Mouse (Mus musculus) skeletal muscle tissue, adult 2 months (tissue): ENCODE data around the gene Dcaf5.

Source experiments
- DNase-seq: peaks from one replicate; pipeline ENCODE4 v3.0.0-alpha.2; 2012; ENCODE audit warnings: low read depth, low spot score

Gene Dcaf5

GRCm38 (mm10) chr12:80407824-80408223, 28.6 kb downstream of the Dcaf5 start:
- no peak for DNase-seq

- no peak for DNase-seq
Observed at GRCm38 (mm10) chr12:80406650-80407049, 29.8 kb downstream of the Dcaf5 start.

DNA sequence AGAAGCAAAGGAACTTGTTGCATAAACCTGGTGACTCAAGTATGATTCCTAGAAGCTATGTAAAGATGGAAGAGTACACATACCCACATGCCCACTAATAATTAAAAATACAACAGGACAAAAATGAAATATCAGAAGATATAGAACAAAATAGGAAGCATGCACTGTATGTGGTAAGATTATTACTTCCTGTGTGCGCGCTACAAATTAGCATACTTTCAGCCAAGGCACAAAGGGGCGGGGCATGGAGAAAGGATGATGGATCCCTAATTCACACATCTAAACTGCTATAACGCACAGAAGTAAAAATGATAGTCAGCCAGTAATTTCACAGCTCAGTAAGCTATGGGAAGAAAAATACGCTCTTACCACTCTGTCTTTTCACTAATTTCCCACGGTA, 32.3 kb downstream of the Dcaf5 start:
- no peak for DNase-seq

DNA sequence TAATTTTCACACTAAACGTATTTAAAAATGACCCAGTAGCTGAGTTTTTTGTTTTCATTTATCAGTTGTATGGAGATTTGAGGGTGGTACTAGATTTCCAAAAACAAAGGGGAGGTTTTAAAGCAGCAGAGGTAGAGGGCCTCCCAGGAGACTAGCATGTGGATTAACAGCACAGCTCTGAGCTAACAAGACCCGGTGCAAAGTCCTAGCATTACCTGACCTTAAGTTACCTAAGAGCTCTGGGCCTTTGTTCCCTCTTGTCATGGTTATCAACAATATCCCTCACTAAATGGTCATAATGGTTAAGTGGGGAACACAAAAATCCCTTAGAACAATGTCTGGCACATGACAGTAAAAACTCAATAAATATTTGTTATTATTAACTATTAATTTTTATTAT, 37.3 kb downstream of the Dcaf5 start:
- DNase-seq, result no peak

DNA sequence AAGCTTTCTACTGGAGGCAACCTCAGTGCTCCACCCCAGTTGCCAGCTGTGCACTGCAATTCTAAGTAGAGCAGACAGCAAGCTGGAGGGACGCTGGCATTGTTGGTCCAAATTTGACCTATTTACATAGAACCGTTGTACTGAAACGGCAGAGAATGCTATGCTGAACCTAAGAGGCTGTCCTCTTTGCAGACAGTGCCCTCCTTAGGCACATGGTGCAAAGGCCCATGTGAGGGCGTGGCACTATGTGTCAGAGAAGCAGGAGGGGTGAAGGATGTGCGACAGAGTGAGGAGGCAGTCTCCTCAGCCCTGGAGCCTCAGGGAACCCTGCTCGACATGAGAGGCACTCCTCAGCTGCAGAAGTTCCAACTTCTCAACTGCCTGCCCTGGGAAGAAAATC, 40.0 kb downstream of the Dcaf5 start:
- no peak for DNase-seq

- DNase-seq, result no peak
Observed at GRCm38 (mm10) chr12:80395270-80395669, 41.1 kb downstream of the Dcaf5 start.

DNA sequence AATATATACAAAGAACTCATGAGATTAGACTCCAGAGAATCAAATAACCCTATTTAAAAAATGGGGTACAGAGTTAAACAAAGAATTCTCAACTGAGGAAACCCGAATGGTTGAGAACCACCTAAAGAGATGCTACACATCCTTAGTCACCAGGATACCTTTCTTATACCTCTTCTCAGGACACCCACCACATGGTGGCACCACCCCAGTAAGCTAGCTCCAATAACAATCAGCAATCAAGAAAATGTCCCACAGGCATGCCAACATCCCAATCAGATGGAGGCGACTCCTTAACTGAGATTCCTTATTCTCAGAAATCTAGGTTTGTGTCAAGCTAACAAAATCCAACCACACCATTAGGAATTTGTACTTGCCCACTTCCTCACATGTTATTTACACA, 42.4 kb downstream of the Dcaf5 start:
- DNase-seq, result no peak

- no peak for DNase-seq
Observed at GRCm38 (mm10) chr12:80389448-80389847, 47.0 kb downstream of the Dcaf5 start.

GRCm38 (mm10) chr12:80387326-80387725, 49.1 kb downstream of the Dcaf5 start:
- DNase-seq, result no peak

GRCm38 (mm10) chr12:80385361-80385760, 51.0 kb downstream of the Dcaf5 start:
- DNase-seq, result no peak

GRCm38 (mm10) chr12:80383478-80383877, 52.9 kb downstream of the Dcaf5 start:
- no peak for DNase-seq

GRCm38 (mm10) chr12:80382794-80383193, 53.6 kb downstream of the Dcaf5 start:
- no peak for DNase-seq

DNA sequence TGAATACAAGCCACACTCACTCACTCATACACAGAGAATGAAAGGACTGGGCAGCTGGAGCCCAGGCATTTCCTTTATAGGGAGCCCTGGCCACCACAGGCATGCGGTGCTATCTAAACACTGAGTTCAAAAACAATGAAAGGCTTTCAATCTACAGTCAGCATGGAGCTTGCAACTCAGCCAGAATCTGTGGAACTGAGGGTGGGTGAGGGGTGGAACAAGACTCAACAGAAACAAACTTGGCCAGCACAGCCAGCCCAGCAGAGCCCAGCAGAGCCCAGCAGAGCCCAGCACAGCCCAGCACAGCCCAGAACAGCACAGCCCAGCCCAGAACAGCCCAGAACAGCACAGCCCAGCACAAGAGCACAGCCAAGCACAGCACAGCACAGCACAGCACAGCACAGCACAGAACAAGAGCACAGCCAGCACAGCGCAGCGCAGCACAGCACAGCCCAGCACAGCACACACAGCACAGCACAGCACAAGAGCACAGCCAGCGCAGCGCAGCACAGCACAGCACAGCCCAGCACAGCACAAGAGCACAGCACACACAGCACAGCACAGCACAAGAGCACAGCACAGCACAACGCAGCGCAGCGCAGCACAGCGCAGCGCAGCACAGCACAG, 56.5 kb downstream of the Dcaf5 start:
- DNase-seq, result no peak

DNA sequence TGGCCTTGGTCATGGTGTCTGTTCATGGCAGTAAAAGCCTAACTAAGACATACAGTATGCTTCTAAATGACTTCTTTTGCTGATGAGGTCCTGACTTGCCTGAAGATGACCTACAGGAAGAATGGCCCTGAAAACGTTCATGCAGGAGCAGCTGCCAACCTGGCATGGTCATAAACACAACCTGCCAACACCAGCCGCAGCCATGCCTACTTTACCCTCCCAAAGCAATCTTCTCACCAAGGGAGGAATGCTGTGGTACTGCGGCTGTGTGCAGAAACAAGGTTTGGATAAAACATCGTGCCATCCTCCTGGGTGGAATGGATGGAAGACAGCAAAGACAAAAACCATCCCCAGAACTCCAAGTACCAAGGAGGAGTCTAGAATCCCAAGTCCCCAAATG, 57.0 kb downstream of the Dcaf5 start:
- no peak for DNase-seq

DNA sequence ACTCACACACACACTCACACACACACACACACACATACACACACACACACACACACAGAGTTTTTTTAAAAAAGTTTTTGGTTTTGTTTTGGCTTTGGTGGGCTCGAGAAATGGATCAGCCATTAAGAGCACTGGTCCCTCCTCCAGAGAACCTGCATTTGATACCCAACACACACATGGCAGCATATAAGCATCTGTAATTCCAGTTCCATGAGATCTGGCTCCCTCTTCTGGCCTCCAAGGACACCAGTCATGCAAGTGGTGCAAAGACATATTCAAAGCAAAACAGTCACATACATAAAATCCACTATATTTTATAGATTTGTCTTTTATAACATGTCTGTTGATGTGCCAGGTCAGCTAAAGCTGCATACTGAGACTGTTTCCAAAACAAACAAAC, 58.8 kb downstream of the Dcaf5 start:
- DNase-seq, result peak; percentile 18

- DNase-seq, result no peak
Observed at GRCm38 (mm10) chr12:80375721-80376120, 60.7 kb downstream of the Dcaf5 start.

DNA sequence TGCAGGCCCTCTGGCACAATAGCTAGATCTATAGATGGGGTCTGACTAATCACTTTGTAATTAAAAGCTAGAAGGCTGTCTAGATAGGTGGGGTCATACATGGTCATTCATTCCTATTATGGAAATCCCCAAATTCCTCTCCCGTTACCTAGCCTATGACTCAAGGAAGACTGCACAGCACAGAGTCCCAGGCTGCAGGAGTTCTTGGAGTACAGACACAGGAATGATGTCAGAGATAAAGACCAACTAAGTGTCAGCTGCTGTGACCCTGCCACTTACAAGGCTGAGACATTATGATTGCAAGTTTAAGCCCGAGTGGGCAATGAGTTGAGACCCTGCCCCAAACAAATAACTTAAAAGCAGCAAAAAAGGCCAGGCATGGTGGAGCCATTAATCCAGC, 61.7 kb downstream of the Dcaf5 start:
- no peak for DNase-seq

DNA sequence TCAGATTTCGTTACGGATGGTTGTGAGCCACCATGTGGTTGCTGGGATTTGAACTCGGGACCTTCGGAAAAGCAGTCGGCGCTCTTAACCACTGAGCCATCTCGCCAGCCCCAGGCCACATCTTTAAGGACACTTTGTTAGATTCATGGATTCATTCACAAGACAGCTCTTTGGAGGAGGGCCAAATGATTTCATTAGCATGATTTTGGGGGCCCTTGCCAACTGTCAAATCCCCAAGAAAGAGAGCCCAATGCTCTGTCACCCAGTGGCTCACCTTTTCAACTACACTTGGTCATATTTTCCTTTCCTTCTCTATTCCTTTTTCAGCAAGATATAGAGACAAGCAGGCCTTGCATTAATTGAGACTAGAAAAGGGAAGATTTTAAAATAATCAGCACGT, 63.5 kb downstream of the Dcaf5 start:
- no peak for DNase-seq

DNA sequence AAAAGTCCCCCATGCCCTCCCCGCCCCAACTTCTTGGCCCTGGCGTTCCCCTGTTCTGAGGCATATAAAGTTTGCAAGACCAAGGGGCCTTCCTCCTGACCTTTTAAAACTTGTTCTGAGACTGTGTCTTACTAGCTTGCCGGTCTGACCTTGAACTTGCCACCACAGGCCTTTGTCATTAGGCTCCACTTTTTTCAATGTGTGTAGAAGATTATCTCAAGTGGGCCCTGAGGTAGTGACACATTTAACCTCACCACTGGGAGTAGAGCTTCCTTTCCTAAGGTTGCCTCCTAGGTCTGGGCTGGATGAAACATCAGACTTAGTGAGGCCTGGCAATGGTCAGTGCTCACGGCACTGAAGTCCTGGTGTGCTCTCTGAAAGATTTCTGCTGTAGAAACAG, 69.2 kb downstream of the Dcaf5 start:
- no peak for DNase-seq

GRCm38 (mm10) chr12:80366004-80366480, 70.4 kb downstream of the Dcaf5 start:
- peak; percentile 14 for DNase-seq

DNA sequence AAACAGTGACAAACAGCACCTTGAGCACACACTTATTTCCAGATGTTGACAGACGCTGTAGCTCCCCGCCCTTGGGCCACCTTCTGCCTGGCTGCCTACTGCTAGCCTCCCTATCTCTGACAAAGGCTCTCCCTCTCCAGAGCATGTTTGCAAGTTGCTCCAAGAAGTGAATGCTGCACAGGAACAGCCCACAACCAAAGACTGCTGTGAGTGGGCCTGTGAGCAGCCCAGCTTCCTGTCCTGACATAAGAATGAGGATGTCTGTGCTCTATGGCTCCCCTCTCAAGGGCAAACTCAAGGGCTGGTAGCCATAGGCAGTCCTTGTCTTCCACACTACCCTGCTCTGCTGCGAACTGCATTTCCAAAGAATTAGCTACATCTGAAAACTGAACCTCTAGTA, 71.1 kb downstream of the Dcaf5 start:
- DNase-seq, result no peak

GRCm38 (mm10) chr12:80361655-80362054, 74.7 kb downstream of the Dcaf5 start:
- no peak for DNase-seq

- DNase-seq, result no peak
Observed at GRCm38 (mm10) chr12:80360321-80360720, 76.1 kb downstream of the Dcaf5 start.

GRCm38 (mm10) chr12:80344777-80345231, 91.6 kb downstream of the Dcaf5 start:
- DNase-seq, result peak; percentile 38
